Mouse (Mus musculus) frontal cortex, postnatal 36 days (tissue): ENCODE results near the gene Hist1h3f.
A peak's percentile ranks its signal among the peaks of the same experiment; 100 is the strongest.
"Not testable (repeated sequence)": the region's sequence is repeated elsewhere in the genome, so short reads cannot be mapped to it uniquely, and the experiment has no call there.

ENCODE experiments used
- DNase-seq, 2 experiments: peaks; one replicate each; pipeline ENCODE4 v3.0.0; 2022; ENCODE audit warnings: low spot score in 2 of 2

Gene Hist1h3f

DNA sequence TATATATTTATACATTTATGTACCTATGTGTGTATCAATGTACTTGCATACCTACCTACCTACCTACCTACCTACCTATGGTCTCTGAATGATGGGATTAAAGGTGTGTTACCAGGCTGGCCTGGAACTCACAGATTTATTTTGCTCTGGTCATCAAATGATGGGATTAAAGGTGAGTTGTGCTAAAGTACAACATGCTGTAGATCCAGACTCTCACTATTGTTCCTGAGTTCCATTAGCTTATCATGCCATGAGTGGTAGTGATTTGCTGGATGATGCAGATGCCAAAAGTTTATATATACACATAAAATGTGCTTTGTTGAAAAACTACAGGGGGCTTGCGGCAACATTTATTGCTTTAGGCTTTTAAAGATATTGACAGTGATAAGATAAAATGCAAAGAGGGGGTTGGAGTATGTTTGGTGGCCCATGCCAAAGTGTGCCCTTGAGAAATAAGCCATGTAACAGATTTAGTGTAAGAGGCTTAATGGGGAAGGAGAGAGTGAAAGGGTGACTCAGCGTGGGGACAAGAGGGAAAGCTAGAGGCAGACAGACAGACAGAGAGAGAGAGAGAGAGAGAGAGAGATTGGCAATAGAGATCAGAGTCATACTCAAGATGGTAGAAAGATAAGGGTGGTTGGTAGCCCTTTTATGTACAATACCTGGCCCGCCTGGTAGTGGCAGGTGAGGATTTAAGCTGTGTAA, 6.7 kb upstream of the Hist1h3f start:
- DNase-seq: no peak

DNA sequence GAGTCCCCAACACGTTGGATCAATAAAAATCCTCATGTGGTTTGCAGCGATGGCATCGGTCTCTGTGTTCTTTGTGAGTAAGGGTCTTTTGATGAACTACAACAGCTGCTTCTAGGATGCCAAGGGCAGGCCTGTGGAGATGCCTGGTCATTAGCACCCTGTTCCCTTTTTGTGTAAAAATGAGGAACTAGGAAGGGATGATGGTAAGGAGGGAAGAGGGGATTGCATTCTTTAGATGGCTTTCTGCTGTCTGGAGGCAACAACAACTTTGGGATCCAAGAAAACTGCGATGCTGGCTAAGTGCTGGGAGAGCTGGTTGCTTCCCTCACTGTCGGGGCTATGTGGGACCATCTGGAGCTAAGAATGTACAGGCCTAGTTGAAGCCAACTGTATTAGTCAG, 5.6 kb upstream of the Hist1h3f start:
- no peak for DNase-seq

DNA sequence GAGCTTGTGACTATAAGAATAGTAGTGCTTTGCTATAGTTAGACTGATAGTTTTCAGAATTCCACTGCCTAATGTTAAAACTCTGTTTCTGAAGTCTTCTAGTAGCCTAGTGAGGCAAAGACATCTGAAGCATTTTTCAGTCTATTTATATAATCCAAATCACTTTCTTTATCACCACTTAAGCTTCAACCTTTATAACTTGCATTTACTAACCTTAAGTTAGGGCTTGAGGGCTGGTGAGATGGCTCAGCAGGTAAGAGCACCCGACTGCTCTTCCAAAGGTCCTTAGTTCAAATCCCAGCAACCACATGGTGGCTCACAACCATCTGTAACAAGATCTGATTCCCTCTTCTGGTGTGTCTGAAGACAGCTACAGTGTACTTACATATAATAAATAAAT, 4.0 kb upstream of the Hist1h3f start:
- not testable (repeated sequence) for DNase-seq

DNA sequence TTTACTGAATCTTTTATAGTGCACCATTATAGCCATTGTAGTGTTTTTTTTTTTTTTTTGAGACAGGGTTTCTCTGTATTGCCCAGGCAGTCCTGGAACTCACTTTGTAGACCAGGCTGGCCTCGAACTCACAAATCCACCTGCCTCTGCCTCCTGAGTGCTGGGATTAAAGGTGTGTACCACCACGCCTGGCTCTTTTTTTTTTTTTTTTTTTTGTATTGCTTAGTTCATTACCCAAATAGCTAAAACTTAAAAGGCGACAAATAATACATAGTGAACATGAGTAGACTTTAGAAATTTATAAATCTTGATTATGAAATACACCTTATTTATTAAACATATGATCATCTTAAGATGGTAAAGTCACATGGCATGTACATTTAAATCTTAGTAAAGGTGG, 2.4 kb upstream of the Hist1h3f start:
- DNase-seq: no peak

- not testable (repeated sequence) for DNase-seq
Measured at GRCm38 (mm10) chr13:23542225-23542980, 1.4 kb upstream of the Hist1h3f start.

DNA sequence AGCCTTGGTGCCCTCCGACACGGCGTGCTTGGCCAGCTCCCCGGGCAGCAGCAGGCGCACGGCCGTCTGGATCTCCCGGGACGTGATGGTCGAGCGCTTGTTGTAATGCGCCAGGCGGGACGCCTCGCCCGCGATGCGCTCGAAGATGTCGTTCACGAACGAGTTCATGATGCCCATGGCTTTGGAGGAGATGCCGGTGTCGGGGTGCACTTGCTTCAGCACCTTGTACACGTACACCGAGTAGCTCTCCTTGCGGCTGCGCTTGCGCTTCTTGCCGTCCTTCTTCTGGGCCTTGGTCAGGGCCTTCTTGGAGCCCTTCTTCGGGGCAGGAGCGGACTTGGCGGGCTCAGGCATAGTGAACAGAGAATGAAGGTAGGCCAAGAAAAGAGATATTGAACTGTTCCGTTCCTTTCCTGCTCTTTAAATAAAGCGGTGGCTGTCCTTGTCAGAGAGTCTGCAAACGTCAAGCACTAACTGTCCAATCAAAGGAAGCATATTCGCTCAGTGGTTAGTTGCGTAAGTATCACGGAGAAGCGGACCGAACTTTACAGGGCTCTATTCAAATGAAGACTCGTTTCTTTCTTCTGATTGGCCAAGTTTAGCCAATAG, 749 bp upstream of the Hist1h3f start, which contains the start of gene Hist1h2bh:
TSS of gene Hist1h2bh (minus strand) at position 394 of the 609 bp plus-strand sequence.
- peak in 1 of 2 experiments; percentile 85 for DNase-seq

GRCm38 (mm10) chr13:23544787-23545120, 902 bp downstream of the Hist1h3f start:
- DNase-seq: not testable (repeated sequence)

DNA sequence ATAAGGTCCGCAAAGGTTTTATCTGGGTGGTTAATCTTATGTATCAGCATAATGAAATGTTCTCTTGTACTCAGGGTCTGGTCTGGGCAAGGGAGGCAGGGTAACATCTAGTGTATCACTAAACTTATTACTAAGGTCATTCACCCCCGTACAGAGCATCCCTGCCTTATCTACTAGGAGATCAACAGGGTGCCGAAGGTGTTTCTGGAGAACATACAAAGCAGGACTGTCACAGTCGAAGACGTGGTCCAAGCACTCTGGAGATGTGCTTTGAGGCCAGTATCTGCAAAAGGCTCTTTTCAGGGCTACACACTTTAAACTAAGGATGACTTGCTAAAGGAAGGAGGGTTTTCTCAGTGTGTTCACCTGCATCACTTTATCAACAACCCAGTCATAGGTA, 2.8 kb downstream of the Hist1h3f start:
- DNase-seq: no peak

- no peak for DNase-seq
Measured at GRCm38 (mm10) chr13:23550761-23551145, 6.9 kb downstream of the Hist1h3f start.

DNA sequence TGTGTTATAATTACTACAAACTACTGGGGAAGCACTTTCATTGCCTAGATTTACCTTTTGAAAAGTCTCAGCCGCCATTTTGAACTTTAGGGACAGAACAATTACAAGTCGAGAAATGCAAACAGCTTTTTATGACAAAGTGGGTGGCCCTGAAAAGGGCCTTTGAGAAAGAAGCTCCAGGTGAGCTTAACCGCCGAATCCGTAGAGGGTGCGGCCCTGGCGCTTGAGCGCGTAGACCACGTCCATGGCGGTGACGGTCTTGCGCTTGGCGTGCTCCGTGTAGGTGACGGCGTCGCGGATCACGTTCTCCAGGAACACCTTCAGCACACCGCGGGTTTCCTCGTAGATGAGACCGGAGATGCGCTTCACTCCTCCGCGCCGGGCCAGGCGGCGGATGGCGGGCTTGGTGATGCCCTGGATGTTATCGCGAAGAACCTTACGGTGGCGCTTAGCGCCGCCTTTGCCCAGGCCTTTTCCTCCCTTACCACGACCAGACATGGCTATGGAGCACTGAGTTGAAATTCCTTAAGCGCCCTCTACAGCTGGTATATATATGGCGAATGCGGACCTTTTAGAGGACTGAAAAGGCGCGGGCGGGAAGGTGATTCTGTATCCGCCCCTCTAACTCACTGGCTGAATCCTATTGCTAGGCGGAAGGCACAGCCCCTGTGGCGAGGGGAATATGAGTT, 7.4 kb downstream of the Hist1h3f start, which contains the start of gene Hist1h4f:
TSS of gene Hist1h4f (minus strand) at position 503 of the 689 bp plus-strand sequence.
- DNase-seq: peak; percentile 89 to 96

GRCm38 (mm10) chr13:23551931-23552914, 8.4 kb downstream of the Hist1h3f start:
- no peak for DNase-seq

- DNase-seq: no peak
Measured at GRCm38 (mm10) chr13:23552962-23553361, 9.1 kb downstream of the Hist1h3f start, which contains the start of gene Hist1h1d. Gene Hist1h1d (plus strand): TSS chr13:23553262.

GRCm38 (mm10) chr13:23554393-23554792, 10.5 kb downstream of the Hist1h3f start:
- DNase-seq: no peak

DNA sequence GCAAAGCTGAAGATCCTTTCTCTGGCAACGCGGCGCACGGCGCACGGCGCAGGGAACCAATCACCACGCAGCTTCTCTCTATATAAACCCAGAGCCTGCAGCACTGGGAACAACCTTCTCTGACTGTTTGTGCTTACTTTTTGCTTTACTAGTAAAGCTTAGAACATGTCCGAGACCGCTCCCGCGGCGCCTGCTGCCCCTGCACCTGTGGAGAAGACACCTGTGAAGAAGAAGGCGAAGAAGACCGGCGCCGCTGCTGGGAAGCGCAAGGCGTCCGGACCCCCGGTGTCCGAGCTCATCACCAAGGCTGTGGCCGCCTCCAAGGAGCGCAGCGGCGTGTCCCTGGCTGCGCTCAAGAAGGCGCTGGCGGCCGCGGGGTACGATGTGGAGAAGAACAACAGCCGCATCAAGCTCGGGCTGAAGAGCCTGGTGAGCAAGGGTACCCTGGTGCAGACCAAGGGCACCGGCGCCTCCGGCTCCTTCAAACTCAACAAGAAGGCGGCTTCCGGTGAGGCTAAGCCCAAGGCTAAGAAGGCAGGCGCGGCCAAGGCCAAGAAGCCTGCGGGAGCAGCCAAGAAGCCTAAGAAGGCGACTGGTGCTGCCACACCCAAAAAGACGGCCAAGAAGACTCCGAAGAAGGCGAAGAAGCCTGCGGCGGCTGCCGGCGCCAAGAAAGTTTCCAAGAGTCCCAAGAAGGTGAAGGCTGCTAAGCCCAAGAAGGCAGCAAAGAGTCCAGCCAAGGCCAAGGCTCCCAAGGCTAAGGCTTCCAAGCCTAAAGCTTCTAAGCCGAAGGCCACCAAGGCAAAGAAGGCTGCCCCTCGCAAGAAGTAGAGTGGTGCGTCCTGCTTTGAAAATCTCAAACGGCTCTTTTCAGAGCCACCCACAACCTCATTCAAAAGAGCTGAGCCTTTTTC, 11.3 kb downstream of the Hist1h3f start:
- peak; percentile 78 to 90 for DNase-seq

DNA sequence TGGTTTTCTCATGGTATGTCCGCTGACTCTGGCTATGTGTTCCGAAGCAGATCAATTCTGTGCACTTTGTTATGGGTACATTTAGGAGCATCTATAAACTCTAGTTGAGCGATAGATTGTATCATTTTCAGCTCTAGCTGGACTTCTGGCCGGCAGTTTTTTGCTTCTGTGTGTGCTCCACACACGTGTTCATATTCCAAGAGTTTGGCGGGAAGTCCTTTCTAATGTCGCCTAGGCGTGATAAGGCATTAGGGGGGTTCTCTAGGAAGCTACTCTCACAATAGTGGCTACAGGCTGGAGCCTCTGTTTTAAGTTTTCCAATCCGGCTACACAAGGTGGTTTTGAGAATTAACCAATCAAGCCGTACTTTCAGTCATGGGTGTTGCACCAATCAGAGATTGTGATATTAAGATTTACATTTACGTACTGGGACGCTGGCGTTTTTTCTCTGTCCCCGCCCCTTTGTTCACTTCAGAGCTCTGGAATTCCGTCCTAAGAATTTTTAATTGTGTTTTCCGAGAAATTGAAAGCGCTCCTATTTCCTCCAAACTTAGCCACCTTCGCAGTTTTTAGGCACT, 12.1 kb downstream of the Hist1h3f start:
- peak; percentile 63 to 86 for DNase-seq

DNA sequence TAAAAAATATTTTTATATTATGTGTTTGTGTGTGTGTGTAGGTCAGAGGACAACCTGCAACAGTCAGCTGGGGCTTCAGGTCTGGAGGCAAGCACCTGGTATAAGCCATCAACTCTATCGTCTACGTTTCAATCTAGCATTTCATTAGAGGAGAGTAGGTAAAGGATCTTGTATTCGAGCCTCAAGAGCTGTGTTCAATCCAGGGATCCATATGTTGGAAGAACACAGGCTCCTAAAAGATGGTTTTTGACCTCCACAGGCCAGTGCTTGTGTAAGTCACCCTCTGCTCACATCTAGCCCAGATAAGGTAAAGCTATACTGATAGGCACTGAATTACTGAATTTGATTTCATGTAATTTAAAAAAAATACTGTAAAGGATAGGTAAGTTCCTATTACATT, 13.1 kb downstream of the Hist1h3f start:
- DNase-seq: no peak

- DNase-seq: not testable (repeated sequence)
Measured at GRCm38 (mm10) chr13:23560699-23561098, 16.8 kb downstream of the Hist1h3f start.

DNA sequence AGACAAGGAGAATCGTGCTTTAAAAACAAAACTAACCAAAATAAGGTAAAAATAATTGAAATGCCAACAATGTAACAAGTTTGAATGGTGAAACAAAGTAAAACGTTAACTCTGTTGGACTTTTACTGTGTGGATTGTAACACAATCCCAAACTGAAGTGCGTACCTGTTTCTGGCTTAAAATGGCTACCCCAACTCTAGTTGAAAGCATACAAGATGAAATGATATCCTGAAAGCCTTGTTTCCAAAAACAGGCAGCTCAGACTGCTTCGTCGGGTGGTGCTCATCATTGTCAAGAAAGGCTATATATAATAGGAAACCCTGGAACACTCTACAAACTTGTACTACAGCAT, 17.7 kb downstream of the Hist1h3f start:
- not testable (repeated sequence) for DNase-seq

DNA sequence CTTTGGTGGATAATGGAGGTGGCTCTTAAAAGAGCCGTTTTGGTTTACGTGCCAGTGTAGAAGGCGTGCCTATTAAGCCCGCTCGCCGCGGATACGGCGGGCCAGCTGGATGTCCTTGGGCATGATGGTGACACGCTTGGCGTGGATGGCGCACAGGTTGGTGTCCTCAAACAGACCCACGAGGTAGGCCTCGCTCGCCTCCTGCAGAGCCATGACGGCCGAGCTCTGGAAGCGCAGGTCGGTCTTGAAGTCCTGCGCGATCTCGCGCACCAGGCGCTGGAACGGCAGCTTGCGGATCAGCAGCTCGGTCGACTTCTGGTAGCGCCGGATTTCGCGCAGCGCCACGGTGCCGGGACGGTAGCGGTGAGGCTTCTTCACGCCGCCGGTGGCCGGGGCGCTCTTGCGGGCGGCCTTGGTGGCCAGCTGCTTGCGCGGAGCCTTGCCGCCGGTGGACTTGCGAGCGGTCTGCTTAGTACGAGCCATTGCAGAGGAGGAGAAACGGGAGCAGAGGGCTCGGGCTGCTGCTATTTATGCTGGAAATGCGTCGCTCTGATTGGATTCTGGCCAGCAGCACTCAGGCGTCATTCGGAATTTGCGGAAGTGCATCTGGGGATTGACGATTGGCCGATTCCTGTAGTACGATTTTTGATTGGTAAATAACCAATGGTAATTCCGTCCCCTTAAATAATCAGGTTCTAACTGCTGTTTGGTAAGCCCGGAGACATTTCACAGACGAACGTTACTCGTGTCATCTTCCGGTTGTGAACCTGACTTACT, 18.2 kb downstream of the Hist1h3f start, which contains the start of gene Hist1h3e:
TSS of gene Hist1h3e (minus strand) at position 487 of the 777 bp plus-strand sequence.
- peak; percentile 96 to 98 for DNase-seq
